Mouse (Mus musculus): ENCODE results near the gene Ints14.

DNA sequence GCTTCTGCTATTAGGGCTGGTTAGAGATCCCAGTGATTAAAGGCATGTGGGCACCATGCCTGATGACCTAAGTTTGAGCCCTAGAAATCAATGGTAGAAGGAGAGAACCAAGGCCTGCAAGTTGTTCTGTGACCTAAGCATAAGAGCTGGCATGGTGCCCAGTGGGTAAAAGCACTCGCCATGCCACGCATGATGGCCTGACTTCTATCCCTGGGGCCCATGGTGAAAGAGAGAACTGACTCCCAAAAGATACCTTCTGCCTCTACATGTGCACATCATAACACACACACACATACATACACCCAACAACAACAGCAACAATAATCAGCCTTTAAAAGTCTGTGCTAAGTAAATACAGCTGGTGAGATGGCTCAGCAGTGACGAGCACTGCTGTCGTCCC is 47.3 kb upstream of the Ints14 start:
- TF ChIP-seq EP300 (IDR thresholded peaks at IDR 0.05; ENCODE audit: low read depth) (no peak), CTCF (IDR thresholded peaks at IDR 0.05; ENCODE audit: low read depth) (no peak)
